Mouse (Mus musculus) E14TG2a.4 (cell line): Measurements from ENCODE around the gene Akt1.

Experiments used
- CTCF ChIP-seq: conservative IDR thresholded peaks from 2 replicates; pipeline ENCODE4 v1.5.1; 2014; ENCODE audit warnings: low read length
- NANOG ChIP-seq: IDR thresholded peaks from 2 replicates; pipeline ENCODE4 v1.6.1; 2014; ENCODE audit warnings: borderline replicate concordance, low read length, mixed read lengths

DNA sequence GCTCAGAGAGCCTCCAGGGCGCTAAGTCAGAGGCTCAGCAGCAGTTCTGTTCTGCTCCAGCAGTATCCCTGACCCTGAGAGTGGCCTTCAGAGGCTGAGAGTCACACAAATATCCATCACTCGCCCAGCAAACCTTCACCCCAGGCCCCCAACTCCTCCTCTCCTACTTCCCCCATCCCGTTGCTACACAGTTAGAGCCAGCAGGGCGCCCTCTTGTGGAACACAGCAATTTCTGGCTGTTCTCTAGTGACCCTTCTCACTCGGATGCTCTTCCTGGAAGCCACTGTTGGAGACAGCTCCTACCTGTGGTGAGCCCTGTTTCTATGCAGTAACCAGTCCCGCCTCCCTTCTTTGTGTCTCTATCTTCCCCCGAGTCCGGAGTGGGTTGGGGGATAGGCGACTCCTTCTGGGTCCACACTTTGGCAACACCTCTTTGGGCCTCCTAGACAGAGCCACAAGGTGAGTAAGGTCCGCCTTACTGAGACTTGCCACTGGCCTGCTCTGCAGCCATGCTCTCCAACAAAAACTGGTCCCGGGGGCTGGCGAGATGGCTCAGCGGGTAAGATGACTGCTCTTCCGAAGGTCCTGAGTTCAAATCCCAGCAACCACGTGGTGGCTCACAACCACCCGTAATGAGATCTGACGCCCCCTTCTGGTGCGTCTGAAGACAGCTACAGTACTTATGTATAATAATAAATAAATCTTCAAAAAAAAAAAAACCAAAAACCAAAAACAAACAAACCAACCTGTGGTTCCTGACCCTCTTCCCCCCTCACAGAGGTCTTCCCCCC, 756 bp upstream of the Akt1 start:
- TF ChIP-seq CTCF (peak; percentile 70), NANOG (no peak)
